Mouse (Mus musculus): ENCODE measurements around the gene Ly6g6d.

Gene Ly6g6d

GRCm38 (mm10) chr17:35024261-35024660 lies 53.6 kb downstream of the Ly6g6d start:
- no peak for DNase-seq (ENCODE audit: low spot score)

- no peak for DNase-seq (ENCODE audit: low spot score)
These were observed 54.1 kb downstream of the Ly6g6d start for GRCm38 (mm10) chr17:35023756-35024155.

- DNase-seq (ENCODE audit: low spot score), result no peak
These were observed 54.6 kb downstream of the Ly6g6d start for GRCm38 (mm10) chr17:35023221-35023620.

- no peak for DNase-seq (ENCODE audit: low spot score)
These were observed 55.3 kb downstream of the Ly6g6d start for GRCm38 (mm10) chr17:35022541-35023060.

- DNase-seq (ENCODE audit: low spot score), result no peak
These were observed 55.9 kb downstream of the Ly6g6d start for GRCm38 (mm10) chr17:35021842-35022477.
